Mouse (Mus musculus) myocyte (in vitro differentiated cells): Measurements from ENCODE around the gene St6galnac3.

Source experiments
- MAX ChIP-seq: IDR thresholded peaks from one replicate; pipeline ENCODE4 v1.6.1; 2011; ENCODE audit warnings: low read depth, mild to moderate bottlenecking, control low read depth
- MYOG ChIP-seq, 3 experiments: IDR thresholded peaks; one replicate each; pipeline ENCODE4 v1.6.1; 2011; ENCODE audit warnings: control low read depth in 2 of 3, low read depth in 2 of 3, mild to moderate bottlenecking in 2 of 3; ENCODE audit not compliant: insufficient read length in 2 of 3, control insufficient read depth in 1 of 3, insufficient read depth in 1 of 3
- POLR2A ChIP-seq: IDR thresholded peaks from one replicate; pipeline ENCODE4 v1.6.1; 2011; ENCODE audit warnings: low read depth, mild to moderate bottlenecking, control low read depth, moderate library complexity; ENCODE audit not compliant: insufficient read length

- TF ChIP-seq POLR2A, result no peak
- TF ChIP-seq MAX, result no peak
- no peak for TF ChIP-seq MYOG (IDR thresholded peaks at IDR 0.05; ENCODE audit: control insufficient read depth in 1 of 3, insufficient read depth in 1 of 3, insufficient read length in 2 of 3, low read depth in 2 of 3)
Measured at GRCm38 (mm10) chr3:153580625-153581024, 144.3 kb downstream of the St6galnac3 start.
